Mouse (Mus musculus): Measurements from ENCODE around the gene Fcgr2b.
"Not testable (repeated sequence)": the region's sequence is repeated elsewhere in the genome, so short reads cannot be mapped to it uniquely, and the experiment has no call there.

Gene Fcgr2b

DNA sequence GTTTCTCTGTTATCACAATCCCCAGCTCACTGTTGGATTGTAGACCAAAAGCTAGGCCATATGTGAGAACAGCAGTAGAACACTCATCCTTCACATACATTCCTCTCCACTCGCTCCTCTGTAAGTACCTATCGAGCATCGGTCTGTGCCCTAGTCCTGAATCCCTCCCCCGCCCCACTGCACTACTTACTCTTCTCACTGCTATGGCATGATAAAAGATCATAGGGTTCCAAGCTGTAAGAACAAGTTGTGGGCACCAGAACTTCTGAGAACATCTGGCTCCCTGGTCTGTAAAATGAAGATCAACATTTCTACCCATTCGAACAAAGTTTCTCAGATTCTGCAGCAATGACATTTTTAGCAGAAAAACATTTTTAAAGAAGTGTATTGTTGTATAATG lies at the start of gene Fcgr2b:
Gene Fcgr2b, minus strand, starts transcription at position 101 of the 400 bp plus-strand sequence.
- DNase-seq, result no peak

DNA sequence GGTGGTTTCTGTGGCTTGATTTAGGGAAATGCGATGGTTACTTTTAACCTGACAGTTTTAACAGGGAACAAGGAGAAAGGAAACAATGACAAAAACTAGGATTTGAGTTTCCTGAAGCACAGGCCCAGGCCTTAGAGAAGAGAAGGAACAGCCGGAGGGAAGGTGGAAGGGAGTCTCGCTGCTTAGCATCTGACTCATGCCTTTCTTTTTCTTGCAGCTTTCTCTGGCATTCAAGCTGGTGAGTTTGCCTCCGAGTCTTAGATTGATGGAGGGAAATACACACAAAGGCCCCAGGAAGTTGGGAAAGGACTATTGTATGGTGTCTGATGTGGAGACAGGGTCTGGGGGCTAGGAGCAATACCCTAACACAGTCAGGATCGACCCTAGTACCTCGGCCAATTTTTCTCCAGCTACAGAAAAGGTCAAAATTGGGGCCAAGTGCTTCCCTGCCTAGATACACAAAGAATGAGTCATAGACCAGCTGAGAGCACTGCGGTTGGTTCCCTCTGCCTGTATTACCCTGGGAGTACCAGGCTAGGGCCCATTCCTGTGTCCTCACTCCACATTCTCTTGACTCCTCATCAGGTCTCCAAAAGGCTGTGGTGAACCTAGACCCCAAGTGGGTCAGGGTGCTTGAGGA lies 43.1 kb upstream of the Fcgr2b start:
- DNase-seq, result no peak

DNA sequence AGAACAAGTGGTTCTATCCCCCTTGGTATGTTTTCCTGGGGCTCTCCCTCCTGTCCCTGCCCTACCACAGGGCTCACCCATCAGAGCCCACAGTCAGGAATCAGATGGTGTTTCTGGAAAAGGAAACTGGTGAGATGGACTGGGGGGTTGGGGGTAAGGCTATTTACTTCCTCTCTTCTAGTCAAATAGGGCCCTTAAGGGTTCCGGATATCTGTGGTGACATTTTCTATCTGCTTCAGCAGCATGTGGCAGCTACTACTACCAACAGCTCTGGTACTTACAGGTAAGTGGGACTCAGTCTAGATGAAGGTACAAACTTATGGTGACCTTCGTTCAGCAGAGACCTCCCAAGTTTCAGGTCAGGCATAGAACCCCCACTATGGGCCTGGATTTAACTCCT lies 42.4 kb upstream of the Fcgr2b start, which contains the start of gene Fcgr4:
Gene Fcgr4, plus strand, starts transcription at position 184 of the 400 bp plus-strand sequence.
- DNase-seq, result no peak

DNA sequence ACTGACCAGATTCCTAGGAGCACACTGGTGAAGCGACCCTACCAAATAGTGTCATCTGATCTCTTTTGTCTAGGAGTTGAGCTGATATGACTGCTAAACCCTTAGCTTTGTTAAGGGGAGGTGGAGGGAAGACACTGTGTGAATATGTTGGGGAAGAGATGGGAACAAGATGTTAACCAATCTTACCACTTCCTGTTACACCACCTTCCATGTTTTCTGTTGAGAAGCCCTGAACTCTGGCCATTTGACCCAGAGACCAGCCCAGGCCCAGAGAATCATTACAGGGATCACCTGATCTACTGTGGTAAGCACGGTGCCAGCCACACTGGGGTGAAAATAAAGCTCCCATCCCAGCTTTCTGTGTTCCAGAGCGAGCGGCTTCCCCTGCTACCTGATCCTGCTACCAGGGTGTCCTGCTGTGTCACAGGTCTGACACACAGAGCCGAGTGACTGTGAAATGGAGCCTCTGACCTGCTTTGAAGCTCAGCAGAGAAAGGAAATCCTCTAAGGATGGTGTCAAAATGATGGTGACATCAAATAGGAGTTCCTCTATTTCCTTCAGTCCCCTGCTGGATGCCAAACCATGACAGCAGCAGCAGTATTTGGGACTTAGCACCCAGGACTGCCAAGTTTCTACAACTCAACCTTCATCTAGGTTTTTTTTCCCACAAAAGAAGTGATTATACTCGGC lies 41.3 kb upstream of the Fcgr2b start:
- no peak for DNase-seq

DNA sequence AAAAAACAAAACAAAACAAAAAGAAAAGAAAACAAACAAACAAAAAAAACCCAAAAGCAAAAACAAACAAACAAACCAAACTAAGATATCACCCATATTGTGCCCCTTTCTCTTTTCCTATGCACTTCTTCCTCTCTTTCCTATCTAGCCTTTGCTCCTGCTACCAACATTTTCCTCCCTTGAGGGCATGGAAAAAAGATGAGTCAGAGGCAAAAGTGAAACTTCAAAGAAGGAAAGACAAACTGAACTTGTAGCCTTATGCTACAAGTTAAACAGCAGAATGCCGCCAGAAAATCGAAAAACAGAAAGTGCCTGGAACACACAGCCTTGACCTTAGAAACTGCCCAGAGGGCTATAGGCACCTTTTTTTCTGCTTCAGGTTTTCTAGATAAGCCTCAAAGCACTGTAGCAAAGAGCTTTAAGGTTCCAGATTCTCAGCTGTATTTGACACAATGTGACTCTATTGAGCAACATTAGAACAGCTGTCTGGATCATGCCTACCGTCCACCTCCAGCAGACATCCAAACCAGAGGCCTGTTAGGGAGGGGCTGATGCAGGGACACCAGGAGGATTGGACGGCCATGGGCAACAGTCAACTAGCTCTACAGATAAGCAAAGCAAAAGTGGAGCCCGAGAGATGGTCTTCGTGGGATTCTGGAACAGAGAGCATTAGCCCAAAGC lies 40.5 kb upstream of the Fcgr2b start:
- DNase-seq, result no peak

DNA sequence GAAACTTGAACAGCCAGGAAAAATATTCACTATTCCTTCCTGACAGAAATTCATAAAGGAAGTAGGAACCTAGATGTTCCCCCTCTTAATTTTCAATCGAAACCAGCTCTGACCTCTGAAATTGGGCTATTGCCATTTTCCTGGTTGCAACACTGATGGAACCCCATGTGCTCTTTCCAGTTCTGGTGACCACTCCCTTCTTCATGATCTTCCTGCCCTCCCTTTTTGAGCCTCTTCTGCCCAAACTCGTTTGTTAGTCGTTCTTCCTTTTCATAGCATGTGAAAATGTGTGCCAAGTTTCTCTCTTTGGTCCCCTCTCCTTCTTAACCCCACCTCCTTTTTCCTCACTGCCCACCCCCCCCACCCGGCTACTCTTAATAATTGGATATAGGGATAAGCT lies 35.4 kb upstream of the Fcgr2b start:
- DNase-seq, result no peak

DNA sequence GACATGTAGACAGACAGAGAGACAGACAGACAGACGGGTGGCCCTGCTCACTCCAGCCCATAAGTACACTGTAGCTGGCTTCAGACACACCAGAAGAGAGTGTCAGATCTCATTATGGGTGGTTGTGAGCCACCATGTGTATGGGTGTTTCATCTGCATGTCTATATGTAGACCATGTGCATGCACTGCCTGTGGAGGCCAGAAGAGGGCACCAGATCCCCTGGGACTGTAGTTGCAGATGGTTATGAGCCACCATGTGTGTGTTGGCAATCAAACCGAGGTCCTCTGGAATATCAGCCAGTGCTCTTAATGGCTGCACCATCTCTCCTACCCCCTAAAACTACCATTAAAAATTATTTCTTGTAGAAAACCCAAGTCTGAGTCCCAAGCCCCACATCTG lies 30.6 kb upstream of the Fcgr2b start:
- no peak for DNase-seq

DNA sequence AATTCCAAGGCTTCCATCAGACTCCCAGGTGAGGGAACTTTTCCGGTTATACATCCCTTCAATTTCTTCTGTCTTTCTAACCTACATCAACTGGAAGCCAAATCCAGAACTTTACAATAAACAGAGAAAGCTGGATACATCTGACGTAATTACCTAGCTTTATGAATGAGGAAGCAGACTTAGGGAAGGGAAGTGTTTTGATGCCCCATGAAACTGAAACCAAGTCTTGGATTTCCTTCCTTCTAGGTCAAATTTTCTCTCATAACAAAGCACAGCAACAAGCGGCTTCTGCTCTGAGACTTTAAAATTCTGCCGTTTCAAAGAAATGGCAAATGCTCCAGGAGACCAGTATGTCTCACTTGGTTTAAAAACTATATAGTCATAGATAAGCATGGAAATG lies 30.0 kb upstream of the Fcgr2b start:
- DNase-seq, result no peak

DNA sequence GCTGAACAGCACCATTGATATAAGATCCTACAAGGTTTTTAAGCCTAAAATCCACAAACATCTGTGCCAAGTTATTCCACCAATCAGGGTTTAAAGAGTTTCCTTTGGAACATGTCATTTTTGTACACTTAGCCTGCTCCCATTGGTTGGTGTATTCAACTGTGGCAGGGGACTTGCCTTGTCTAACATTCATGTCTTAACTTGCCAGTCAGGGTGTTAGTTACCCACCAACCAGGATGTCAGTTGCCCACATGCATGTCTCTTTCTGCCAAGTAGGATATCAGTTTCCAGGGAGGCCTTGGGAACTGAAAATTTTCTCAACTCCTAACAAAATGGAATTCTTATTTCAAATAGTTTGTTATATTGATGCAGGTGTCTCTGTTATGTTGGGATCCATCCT lies 29.2 kb upstream of the Fcgr2b start:
- DNase-seq, result no peak

DNA sequence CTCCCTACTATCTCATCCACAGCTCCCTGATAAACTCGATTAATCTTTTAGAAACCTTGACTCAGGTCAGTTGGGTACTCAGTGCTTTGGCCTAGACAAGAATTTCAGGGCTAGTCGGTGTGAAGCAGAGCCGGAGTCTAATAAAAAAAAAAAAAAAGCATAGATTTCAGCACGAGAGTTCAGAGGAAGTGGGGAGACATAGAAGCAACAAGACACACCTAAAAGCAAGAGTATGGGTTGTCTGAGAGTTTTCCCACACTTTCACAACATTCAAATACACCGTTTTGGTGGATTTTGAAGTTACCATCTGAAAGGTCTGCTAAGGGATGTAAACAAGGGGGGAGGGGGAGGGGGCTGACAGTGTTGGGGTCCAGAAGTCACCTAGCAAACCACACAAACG lies 28.7 kb upstream of the Fcgr2b start:
- DNase-seq, result no peak

DNA sequence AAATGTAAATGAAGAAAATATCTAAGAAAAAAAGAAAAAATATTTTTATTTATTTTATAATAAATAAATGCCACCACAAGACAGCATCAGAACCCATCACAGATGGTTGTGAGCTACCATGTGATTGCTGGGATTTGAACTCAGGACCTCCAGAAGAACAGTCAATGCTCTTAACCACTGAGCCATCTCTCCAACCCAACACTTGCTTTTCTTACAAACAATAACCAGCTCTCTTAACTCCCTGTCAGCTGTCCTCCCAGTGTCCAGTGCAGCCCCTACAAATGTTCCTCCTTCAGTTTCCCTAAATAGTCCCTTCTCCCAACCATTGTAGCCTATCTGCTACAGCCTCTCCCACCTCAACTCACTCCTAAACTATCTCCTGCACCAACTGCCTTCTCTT lies 23.5 kb upstream of the Fcgr2b start:
- DNase-seq, result no peak

DNA sequence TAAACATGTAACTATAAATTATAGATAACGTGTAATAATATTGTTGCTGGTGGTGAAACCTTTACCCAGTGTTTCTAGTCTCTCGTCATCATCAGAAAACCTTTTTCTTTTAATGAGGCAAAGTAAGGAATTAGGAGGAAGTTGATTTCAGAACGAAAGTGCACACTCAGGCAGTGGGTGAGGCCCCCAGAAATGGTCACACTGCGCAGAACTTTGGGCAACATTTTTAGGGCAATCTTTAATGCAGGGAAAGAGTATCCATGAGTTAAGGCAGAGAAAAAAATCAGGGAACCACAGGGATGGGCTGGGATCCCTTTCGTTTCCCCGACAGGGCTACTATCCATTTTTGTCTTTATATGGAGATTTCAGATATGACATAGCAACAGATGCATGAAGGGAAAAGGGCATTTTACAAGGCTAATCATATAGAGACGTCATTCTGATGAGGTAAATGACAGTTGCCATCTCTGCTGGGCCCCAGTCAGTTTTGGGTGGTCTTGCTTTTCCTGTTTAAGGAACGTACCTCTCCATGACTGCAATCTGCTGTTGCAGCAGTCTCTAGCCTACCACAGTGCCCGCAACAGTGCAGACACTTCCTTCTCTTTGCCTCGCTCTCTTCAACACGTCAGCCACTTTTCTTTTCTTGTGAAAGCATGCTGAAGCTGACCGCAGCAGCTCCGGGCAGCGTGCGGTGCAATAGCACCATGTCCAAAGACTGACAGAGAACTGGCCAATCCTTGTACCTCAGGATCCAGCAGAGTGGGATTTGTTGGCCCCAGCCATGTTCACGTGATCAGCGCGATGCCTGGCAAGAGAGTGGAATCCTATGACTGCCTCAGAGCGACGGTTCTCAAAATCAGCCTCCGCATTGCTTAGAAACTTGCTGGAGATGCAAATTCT lies 21.7 kb upstream of the Fcgr2b start:
- DNase-seq, result peak; percentile 50

DNA sequence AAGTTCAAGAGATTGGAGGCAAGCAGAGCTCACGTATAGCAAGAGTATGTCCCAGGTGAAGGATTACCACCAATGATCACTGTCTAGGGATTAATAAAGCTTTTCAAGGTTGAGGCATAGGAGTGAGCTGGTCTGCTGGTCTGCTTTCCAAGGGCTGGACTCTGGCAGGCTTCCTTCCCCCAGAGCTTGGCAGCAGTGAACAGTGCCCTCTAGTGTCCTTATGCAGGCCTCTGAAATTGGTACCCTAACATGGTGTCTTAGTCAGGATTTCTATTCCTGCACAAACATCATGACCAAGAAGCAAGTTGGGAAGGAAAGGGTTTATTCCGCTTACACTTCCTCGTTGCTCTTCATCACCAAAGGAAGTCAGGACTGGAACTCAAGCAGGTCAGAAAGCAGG lies 20.4 kb upstream of the Fcgr2b start:
- peak; percentile 77 for DNase-seq

DNA sequence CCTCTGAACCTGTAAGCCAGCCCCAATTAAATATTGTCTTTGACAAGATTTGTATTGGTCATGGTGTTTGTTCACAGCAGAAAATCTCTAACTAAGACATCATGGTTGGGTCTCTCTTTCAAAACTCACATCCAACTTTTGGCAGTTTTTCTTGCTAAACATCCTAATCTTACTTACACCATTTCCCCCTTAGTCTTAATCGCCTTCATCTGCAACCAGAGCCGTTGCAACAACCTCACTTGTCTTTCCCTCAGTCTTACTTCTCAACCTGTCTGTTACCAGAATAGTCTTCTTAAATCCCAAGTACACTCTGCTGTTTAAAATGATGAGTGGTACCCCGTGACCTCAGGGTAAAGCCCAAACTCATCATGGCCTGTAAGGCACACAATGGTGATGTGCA lies 19.7 kb upstream of the Fcgr2b start:
- DNase-seq, result no peak

DNA sequence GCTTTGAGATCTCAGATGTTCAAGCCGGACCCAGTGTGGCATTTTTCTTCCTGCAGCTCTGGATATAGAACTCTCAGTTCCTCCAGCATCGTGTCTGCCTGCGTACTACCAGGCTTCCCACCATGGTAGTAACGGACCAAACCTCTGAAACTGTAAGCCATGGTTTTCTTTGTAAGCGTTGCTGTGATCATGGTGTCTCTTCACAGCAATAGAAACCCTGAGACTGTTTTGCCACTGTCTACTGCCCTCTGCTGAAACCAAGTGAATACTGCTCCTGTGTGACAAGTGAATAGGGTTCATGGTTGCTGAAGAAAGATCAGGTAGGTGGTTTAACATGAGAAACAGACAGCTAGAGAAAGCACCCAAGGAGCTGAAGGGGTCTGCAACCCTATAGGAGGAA lies 16.2 kb upstream of the Fcgr2b start:
- peak; percentile 55 for DNase-seq

DNA sequence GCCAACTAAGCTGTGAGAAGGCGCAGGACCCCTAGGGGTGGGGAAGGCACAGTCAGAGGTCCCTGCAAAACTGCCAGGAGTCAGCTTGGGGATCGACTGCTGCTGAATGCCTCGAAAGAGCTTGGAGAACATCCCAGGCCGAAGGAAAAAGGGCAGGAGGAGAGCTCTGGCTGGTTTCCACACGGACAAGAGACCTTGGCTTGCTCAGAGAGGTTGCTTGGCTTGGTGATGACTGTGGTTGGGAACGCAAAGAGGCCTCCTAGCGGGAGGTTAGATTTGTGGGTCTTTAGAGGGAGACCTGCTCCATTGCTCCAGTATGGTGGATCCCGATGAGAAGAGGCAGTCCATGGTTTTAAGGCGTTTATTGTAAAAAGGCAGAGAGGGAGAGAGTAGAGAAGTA lies 13.3 kb upstream of the Fcgr2b start:
- no peak for DNase-seq

DNA sequence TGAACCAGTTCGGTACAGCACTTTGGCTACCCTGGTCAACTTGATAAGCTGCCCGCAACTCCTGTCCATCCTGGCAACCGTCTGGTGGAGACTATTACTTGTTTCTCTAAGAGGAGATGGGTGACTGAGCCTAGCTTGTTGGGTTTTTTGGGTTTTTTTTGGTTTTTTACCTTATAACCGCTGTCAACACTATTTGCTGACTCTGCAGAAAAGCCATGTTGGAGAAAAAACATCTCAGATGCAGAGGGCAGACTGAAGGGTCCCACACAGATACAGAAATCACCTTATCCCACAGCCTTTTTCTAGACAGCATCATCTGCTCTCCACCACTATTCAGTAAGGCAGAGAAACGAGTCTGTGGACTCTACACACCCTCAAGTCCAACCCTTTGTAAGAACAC lies 9.5 kb upstream of the Fcgr2b start:
- no peak for DNase-seq

DNA sequence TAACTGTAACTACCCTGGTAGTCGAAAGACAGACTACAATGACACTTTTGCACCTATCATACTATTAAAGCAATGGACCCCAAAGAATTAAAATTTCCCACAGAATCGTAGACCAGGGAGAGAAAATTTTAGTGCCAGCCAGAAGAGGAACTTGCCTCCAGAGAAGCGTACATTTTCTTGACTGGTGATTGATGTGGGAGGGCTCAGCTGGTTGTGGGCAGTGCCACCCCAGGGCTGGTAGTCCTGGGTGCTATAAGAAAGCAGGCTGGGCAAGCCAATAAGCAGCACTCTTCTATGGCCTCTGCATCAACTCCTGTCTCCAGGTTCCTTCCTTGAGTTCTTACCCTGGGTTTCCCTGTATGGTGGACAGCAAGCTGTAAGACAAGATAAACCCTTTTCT lies 8.7 kb upstream of the Fcgr2b start:
- DNase-seq, result no peak

DNA sequence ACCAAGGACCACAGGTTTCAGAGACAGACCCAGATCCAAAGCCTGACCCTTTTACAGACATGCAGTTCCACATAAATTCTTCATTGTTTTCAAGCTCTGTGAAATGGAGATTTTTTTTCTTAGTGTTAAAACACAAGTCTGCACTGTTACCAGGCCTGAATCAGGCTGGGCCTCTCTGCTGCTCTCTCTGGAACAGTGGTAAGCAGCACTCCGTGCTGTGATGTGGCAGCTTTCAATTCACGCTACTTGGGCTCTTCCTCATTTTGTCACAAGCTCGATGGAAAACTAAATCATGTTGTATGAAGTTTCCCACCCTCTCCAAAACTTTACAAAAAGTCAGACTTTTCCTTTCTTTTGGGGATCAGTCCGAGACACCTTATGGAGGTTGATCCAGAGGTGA lies 6.7 kb upstream of the Fcgr2b start:
- DNase-seq, result no peak

DNA sequence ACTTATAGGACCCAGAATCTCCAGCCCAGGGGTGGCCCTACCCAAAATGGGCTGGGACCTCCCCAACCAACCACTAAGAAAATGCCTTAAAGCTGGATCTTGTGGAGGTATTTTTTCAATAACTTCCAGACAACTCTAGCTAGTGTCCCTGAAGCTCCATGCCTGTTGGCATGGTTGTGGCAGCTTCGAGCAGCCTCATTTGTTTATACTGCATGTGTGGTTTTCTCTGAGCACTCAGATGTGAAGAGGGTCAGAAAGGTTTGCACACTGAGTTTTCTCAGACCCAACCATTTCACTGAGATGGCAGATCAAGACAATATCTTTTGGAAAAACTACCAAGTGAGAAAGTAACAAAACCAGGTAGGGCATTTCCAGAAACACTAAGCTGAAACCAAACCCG lies 6.0 kb upstream of the Fcgr2b start:
- DNase-seq, result no peak

DNA sequence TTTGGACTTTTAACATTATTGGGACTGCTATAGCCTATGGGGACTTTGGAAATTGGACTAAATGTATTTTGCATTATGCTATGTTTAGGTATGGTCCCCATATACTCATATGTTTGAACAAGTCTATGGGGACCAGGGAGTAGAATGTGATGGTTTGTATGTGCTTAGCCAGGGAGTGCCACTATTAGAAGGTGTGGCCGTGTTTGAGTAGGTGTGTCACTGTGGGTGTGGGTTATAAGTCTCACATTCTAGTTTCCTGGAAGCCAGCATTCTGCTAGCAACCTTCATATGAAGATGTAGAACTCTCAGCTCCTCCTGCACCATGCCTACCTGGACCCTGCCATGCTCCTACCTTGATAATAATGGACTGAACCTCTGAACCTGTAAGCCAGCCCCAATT lies 5.3 kb upstream of the Fcgr2b start:
- DNase-seq, result not testable (repeated sequence)

DNA sequence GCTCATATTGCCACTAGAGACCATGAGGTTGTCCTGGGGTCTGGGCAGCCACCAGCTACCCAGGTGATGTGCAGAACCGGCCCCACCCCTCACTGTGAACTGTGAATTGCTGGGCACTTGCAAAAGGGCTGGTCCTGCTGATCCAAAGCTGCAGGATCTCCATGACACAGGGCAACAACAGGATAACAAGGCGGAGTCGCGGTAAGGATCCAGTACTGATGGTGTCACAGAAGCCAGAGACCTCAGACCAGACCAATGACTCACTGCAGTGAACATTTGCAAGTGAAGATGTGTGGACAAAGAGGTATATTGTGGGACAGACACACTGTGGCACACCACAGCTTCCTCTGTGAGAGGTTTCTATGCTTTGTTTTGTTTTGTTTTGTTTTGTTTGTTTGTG lies 2.3 kb upstream of the Fcgr2b start:
- DNase-seq, result no peak

DNA sequence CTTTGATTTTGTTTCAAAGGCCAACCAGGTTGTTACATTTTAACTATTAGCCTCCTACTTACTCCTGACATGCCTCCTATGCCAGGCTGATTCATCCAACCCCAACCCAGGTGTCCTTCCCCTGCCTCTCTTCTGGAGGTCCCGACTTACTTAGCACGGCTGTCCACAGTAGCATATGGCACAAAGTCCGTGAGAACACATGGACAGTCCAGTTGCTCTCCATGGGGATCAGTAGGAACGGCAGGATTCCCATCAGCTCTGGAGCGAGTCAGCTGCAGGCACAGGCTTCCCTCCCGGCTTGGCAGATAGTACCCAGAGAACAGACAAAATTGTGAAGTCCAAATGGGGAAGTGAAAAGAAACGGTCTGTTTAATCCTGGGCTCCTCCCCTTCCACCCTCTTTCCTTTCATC lies 591 bp downstream of the Fcgr2b start:
- DNase-seq, result peak; percentile 59

Data from kidney, postnatal 10 days (tissue).